Mouse (Mus musculus): ENCODE measurements around the gene Fbxo48. TPM values are rescaled to one million over a fixed set of nuclear protein-coding genes. Genes with fewer than 3 reads are reported as not detected.

Gene Fbxo48
- 3.3 and 4.0 TPM in 2 replicates for polyA plus RNA-seq (2012; ENCODE audit: insufficient read depth, insufficient read length, missing spikeins)

DNA sequence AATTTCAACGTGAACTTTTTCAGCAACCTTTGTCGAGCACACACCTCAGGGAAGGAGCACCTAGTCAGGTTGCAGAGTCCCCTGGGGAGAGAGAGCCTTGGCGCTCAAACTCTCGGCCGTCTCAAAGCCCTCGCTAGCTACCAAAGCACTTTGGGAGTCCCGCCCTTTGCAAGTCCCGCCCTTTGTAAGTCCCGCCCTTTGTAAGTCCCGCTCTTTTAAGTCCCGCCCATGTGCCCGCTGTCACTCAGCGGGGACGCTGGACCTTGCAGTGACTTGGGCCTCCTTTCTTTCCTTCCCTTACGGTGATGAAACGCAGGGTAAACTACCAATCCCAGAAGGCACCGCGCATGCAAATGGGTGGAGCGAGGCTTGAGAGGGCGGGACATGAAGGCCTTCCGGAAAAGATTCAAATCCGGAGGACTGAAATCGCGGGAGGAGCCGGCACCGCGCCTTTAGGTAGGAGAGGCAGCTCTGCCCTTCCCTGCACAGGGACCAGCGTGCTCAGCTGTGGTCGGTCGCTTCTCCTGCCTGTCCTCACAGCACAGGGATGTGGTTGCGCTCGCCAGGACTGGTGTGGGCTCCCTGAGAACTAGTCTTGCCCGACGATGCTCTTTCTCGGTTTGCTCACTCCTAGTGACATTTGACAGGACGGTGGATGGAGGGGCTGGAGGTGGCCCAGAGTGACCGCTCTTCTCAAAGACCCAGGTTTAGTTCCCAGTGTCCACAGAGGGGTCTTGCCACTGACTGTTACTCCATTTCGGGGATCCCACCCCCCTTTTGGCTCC, at the start of gene Fbxo48:
TSS of gene Fbxo48 (plus strand) at position 400 of the 785 bp plus-strand sequence.
- Histone ChIP-seq H3K4me3 (ENCODE audit: insufficient read depth, low read length) (peak within 1 kb of the TSS; percentile 83), H3K4me1 (ENCODE audit: control insufficient read depth, insufficient read depth, low read length) (peaks cover 22% of the 10 kb centered on the region), H3K27ac (ENCODE audit: insufficient read depth, low read depth, low read length) (peak within 1 kb of the TSS; percentile 82)
- TF ChIP-seq CTCF (IDR thresholded peaks at IDR 0.05; ENCODE audit: low read depth, low read length): no peak
- no peak for TF ChIP-seq POLR2A (IDR thresholded peaks at IDR 0.05; ENCODE audit: borderline replicate concordance, low read depth, low read length)

GRCm38 (mm10) chr11:16904302-16905011, 46.7 kb upstream of the Fbxo48 start:
- no peaks in the 10 kb centered on the region for H3K4me1 ChIP-seq (ENCODE audit: control insufficient read depth, insufficient read depth, low read length)
- TF ChIP-seq CTCF (IDR thresholded peaks at IDR 0.05; ENCODE audit: low read depth, low read length) (no peak), POLR2A (IDR thresholded peaks at IDR 0.05; ENCODE audit: borderline replicate concordance, low read depth, low read length) (no peak)
- H3K27ac ChIP-seq (ENCODE audit: insufficient read depth, low read depth, low read length): no peak overlapping the region
- H3K4me3 ChIP-seq (ENCODE audit: insufficient read depth, low read length): no peak overlapping the region

GRCm38 (mm10) chr11:16905012-16905332, 46.2 kb upstream of the Fbxo48 start:
- no peak overlapping the region for H3K27ac ChIP-seq (ENCODE audit: insufficient read depth, low read depth, low read length)
- TF ChIP-seq CTCF (IDR thresholded peaks at IDR 0.05; ENCODE audit: low read depth, low read length) (no peak), POLR2A (IDR thresholded peaks at IDR 0.05; ENCODE audit: borderline replicate concordance, low read depth, low read length) (no peak)
- no peak overlapping the region for H3K4me3 ChIP-seq (ENCODE audit: insufficient read depth, low read length)
- no peaks in the 10 kb centered on the region for H3K4me1 ChIP-seq (ENCODE audit: control insufficient read depth, insufficient read depth, low read length)

DNA sequence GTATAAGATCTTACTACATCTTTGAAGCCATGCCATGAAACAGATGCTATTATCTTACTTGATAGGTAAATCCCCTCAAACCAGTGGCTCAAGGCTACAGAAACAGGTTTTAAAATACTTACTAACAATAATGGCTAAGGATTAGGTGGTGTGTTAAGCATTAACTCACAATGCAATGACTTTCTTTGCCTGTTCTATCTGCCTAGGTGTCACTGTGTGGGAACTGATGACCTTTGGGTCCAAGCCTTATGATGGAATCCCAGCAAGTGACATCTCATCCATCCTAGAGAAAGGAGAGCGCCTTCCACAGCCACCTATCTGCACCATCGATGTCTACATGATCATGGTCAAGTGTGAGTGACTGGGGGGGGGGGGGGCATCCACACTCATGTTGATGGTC, 44.6 kb upstream of the Fbxo48 start:
- TF ChIP-seq CTCF (IDR thresholded peaks at IDR 0.05; ENCODE audit: low read depth, low read length) (no peak), POLR2A (IDR thresholded peaks at IDR 0.05; ENCODE audit: borderline replicate concordance, low read depth, low read length) (no peak)
- Histone ChIP-seq H3K27ac (ENCODE audit: insufficient read depth, low read depth, low read length) (no peak overlapping the region), H3K4me3 (ENCODE audit: insufficient read depth, low read length) (no peak overlapping the region), H3K4me1 (ENCODE audit: control insufficient read depth, insufficient read depth, low read length) (no peaks in the 10 kb centered on the region)

DNA sequence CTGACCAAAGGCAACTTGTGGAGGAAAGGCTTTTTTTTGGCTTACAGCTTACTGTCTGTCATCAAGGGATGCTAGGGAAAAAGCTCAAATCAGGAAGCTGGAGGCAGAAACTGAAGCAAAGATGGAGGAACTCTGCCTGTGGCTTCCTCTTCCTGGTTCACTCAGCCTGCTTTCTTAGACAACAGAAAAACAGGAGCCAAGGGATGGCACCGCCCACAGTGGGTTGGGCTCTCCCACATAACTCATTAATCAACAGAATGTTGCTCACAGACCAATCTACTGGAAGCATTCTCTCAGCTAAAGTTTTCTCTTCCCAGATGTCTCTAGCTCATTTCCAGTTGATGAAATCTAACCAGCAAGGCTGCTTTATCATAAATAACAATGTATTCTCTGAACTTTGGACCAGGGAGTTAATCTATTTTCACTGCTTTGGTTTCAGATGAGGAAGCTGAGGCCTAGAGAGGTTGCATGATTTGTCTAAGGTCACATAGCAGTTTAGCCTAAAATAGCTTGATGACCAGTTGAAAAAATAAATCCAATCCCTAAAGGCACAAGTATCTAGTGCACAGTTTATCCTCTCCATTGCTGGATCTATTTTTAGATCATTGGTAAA, 43.6 kb upstream of the Fbxo48 start:
- no peak overlapping the region for H3K4me3 ChIP-seq (ENCODE audit: insufficient read depth, low read length)
- no peaks in the 10 kb centered on the region for H3K4me1 ChIP-seq (ENCODE audit: control insufficient read depth, insufficient read depth, low read length)
- no peak overlapping the region for H3K27ac ChIP-seq (ENCODE audit: insufficient read depth, low read depth, low read length)
- TF ChIP-seq POLR2A (IDR thresholded peaks at IDR 0.05; ENCODE audit: borderline replicate concordance, low read depth, low read length) (no peak), CTCF (IDR thresholded peaks at IDR 0.05; ENCODE audit: low read depth, low read length) (no peak)

DNA sequence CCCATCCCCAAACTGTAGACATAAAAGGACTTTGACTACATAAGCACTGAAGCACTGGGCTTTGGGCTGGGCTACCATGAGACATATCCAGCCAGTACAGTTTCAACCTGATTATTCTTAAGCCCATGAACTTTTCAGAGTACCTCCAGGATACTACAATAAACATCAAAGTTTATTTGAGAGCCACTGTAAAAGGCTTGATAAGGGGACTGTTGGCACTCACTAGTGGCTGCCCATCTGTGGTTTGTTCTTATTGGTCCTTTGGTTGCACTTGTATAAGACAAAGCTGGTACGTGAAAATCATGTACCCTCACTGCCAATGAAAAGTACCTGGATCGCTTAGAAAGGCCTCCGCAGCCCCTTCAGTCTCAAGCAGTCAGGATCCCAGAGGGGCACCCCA, 36.4 kb upstream of the Fbxo48 start:
- Histone ChIP-seq H3K27ac (ENCODE audit: insufficient read depth, low read depth, low read length) (no peak overlapping the region), H3K4me3 (ENCODE audit: insufficient read depth, low read length) (no peak overlapping the region), H3K4me1 (ENCODE audit: control insufficient read depth, insufficient read depth, low read length) (no peaks in the 10 kb centered on the region)
- TF ChIP-seq POLR2A (IDR thresholded peaks at IDR 0.05; ENCODE audit: borderline replicate concordance, low read depth, low read length) (no peak), CTCF (IDR thresholded peaks at IDR 0.05; ENCODE audit: low read depth, low read length) (no peak)

DNA sequence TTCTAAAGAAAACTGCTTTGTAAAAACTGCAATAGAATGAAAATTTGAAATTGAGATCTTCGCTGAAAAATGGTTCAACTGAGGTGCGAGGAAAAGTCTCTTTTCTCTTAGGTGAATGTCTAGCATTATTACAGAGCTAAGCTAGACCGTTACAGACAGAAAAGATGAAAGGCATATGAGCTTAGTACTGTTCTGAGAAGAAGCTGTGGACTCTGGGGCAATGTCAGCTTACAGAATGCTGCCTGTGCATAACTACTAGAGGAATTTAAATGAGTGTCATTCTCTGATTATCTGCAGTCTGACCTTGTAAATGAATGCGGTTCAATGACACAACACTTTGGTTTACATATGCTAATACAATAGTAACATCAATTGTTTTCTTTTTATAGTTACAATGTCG, 35.3 kb upstream of the Fbxo48 start:
- Histone ChIP-seq H3K4me1 (ENCODE audit: control insufficient read depth, insufficient read depth, low read length) (no peaks in the 10 kb centered on the region), H3K27ac (ENCODE audit: insufficient read depth, low read depth, low read length) (no peak overlapping the region), H3K4me3 (ENCODE audit: insufficient read depth, low read length) (no peak overlapping the region)
- no peak for TF ChIP-seq CTCF (IDR thresholded peaks at IDR 0.05; ENCODE audit: low read depth, low read length)

DNA sequence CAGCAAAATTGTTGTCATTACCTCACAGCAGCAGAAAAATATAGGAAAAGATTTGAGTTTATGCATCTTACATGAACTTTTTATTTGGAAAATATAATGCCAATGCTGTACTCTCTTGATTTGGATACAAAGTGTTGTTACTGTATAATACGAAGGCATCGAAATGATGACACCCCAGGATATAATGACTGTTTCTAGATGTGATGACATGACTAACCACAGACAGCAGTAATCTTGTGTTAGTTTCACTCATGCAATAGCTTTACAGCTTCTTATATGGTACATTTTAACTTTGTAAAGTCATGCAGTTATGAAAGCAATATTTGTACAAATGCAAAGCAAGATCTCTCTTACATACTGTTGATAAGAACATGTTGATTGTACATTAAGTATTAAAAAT, 33.7 kb upstream of the Fbxo48 start:
- Histone ChIP-seq H3K4me3 (ENCODE audit: insufficient read depth, low read length) (no peak overlapping the region), H3K27ac (ENCODE audit: insufficient read depth, low read depth, low read length) (no peak overlapping the region), H3K4me1 (ENCODE audit: control insufficient read depth, insufficient read depth, low read length) (no peaks in the 10 kb centered on the region)
- TF ChIP-seq CTCF (IDR thresholded peaks at IDR 0.05; ENCODE audit: low read depth, low read length) (no peak), POLR2A (IDR thresholded peaks at IDR 0.05; ENCODE audit: borderline replicate concordance, low read depth, low read length) (no peak)

DNA sequence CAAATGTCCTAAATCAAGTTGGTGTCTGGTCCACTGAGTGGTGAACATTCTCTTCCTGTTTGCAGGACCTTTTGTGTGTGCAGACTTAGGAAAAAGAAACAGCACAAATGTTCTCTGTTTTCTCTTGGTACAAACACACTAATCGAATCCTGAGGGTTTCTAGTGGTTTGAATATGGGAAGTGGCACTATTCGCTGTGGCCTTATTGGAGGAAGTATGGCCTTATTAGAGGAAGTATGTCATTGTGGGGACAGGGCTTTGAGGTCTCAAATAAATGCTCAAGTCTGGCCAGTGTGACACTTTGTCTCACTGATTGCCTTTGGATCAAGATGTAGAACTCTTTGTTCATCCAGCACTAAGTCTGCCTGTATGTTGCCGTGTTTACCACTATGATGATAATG, 19.0 kb upstream of the Fbxo48 start:
- TF ChIP-seq POLR2A (IDR thresholded peaks at IDR 0.05; ENCODE audit: borderline replicate concordance, low read depth, low read length) (no peak), CTCF (IDR thresholded peaks at IDR 0.05; ENCODE audit: low read depth, low read length) (no peak)
- Histone ChIP-seq H3K4me3 (ENCODE audit: insufficient read depth, low read length) (no peak overlapping the region), H3K27ac (ENCODE audit: insufficient read depth, low read depth, low read length) (peak overlapping the region; percentile 68), H3K4me1 (ENCODE audit: control insufficient read depth, insufficient read depth, low read length) (peaks cover 2% of the 10 kb centered on the region; the same call in 1 of the 2 replicates)

All from bone marrow macrophage, adult 2 months (primary cell).